Mouse (Mus musculus): ENCODE measurements around the gene Map3k1. TPM values are rescaled to one million over a fixed set of nuclear protein-coding genes. Genes with fewer than 3 reads are reported as not detected.

The Map3k1 gene
- polyA plus RNA-seq (2012; rRNA removed): 9.5 and 10.7 TPM in 2 replicates

GRCm38 (mm10) chr13:111808637-111809465, at the start of gene Map3k1:
Gene Map3k1 (minus strand): TSS chr13:111808993.

Other genes with a start within 250 kb of the Map3k1 start
- not detected in 2 replicates for gene Gm10198, start 216.2 kb downstream of the Map3k1 start, polyA plus RNA-seq (2012; rRNA removed)
- 13.3 and 13.8 TPM in 2 replicates for gene Mier3, start 128.0 kb downstream of the Map3k1 start, polyA plus RNA-seq (2012; rRNA removed)

All from central nervous system, embryonic 18 days (tissue).